Mouse (Mus musculus) thymus, postnatal 25 days (tissue): ENCODE measurements around the gene Shisal2a.
A peak's percentile ranks its signal among the peaks of the same experiment; 100 is the strongest.

Experiments used
- DNase-seq: peaks from one replicate; pipeline ENCODE4 v3.0.0; 2022

Gene Shisal2a

GRCm38 (mm10) chr4:108335413-108335812, 47.7 kb downstream of the Shisal2a start:
- DNase-seq: no peak

GRCm38 (mm10) chr4:108332041-108332440, 51.1 kb downstream of the Shisal2a start:
- DNase-seq: no peak

GRCm38 (mm10) chr4:108329840-108330239, 53.3 kb downstream of the Shisal2a start:
- DNase-seq: no peak

- DNase-seq: peak; percentile 98
Measured at GRCm38 (mm10) chr4:108327730-108328484, 55.2 kb downstream of the Shisal2a start, which contains the start of gene Coa7. Gene Coa7 (plus strand): TSS chr4:108328140.

GRCm38 (mm10) chr4:108327071-108327579, 56.0 kb downstream of the Shisal2a start:
- peak; percentile 19 for DNase-seq

GRCm38 (mm10) chr4:108323588-108323987, 59.6 kb downstream of the Shisal2a start:
- DNase-seq: no peak

GRCm38 (mm10) chr4:108320627-108321380, 62.3 kb downstream of the Shisal2a start:
- no peak for DNase-seq

GRCm38 (mm10) chr4:108319747-108320146, 63.4 kb downstream of the Shisal2a start:
- DNase-seq: peak; percentile 39

- peak; percentile 69 for DNase-seq
Measured at GRCm38 (mm10) chr4:108318649-108319615, 64.2 kb downstream of the Shisal2a start.
